Mouse (Mus musculus): ENCODE data around the gene Slc25a13.

DNA sequence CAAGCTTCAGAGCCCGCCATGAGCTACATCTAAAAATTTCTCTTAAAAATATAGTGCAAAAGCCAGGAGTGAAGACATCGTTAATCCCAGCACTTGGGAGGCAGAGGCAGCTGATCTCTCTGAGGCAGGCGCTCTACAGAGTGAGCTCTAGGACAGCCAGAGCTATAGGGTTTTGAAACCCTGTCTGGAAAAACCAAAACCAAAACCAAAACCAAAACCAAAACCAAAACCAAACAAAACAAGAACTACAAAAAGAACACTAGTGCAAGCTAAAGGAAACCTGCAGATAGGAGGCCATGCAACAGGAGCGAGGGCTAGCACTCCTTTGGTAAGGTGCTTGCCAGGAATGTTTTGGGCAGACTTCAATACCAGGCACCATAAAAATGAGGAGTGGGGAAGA lies 30.5 kb downstream of the Slc25a13 start:
- TF ChIP-seq CTCF (conservative IDR thresholded peaks at IDR 0.05; ENCODE audit: low read length) (no peak), POU5F1 (IDR thresholded peaks at IDR 0.05; ENCODE audit: borderline replicate concordance, low read length) (no peak), NANOG (IDR thresholded peaks at IDR 0.05; ENCODE audit: borderline replicate concordance, low read length) (no peak)
